Mouse (Mus musculus): Measurements from ENCODE around the gene Coq6.

GRCm38 (mm10) chr12:84384644-84385081 lies 23.2 kb downstream of the Coq6 start:
- TF ChIP-seq CTCF (IDR thresholded peaks at IDR 0.05; ENCODE audit: extremely low read depth, insufficient read depth, insufficient read length, insufficient replicate concordance): no peak
- no peak for TF ChIP-seq POLR2A (IDR thresholded peaks at IDR 0.05; ENCODE audit: low read depth, low read length)

Data from spleen, adult 2 months (tissue).